Mouse (Mus musculus): Measurements from ENCODE around the gene Zim1.

Gene Zim1

DNA sequence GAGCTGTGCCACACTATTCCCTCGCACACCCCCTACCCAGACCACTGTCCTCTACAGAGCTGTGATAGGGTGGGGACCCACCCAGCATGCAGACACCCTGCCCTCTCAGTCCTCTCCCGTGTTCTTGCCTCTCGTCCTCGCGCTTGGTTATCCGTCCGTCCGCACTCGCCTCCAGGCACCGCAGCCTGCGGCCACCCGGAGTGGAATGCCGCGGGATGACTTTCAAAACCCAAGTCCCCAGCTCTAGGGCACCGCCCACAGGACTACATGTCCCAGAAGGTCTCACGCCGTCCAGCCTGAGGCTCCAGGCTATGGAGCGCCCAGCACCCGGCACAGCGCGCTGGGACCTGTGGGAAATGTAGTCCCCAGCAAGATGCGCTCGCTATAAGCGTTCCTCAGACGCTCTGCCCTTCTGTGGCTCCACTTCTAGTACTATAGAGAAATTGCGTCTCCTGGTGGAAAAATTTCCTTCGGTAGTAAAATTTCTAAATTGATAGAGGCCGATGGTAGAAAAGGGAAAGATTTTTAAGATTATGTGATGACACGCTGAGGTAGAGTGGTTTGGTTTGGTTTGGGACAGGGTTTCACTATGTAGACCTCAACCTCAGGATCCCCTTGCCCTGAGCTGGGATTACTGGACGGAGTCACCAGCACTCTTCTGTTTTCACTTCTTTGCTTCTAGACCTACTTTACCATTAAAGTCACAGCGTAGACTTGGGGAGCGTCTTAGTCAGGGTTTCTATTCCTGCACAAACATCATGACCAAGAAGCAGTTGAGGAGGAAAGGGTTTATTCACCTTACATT lies at the start of gene Zim1:
TSS of gene Zim1 (minus strand) at position 210 of the 805 bp plus-strand sequence.
- peak; percentile 7 for DNase-seq (ENCODE audit: extremely low read depth, insufficient read length, low spot score)

GRCm38 (mm10) chr7:6744281-6744904 lies 48.1 kb upstream of the Zim1 start:
- no peak for DNase-seq (ENCODE audit: extremely low read depth, insufficient read length, low spot score)

GRCm38 (mm10) chr7:6736060-6736459 lies 39.8 kb upstream of the Zim1 start:
- DNase-seq (ENCODE audit: extremely low read depth, insufficient read length, low spot score) = no peak

- DNase-seq (ENCODE audit: extremely low read depth, insufficient read length, low spot score) = no peak
Measured at GRCm38 (mm10) chr7:6731930-6732329, 35.7 kb upstream of the Zim1 start.

GRCm38 (mm10) chr7:6731373-6731772 lies 35.1 kb upstream of the Zim1 start:
- DNase-seq (ENCODE audit: extremely low read depth, insufficient read length, low spot score) = no peak

DNA sequence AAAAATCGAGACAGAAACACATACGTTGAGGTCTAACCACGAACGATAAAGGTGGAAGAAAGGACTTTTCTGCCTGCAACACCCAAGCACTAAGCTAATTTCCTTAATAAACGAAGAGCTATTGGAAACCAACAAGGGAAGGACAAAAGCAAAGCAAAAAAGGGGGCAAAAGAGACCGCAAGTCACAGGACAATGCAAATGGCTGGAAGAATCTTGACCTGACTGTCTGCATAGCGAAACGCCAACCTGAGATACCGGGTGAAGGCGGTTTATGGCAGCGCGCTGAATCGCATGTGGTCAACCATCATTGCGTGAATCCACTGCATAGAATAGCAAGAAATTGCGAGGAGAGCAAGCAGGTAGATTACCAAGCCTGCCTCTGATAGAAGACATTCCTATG lies 34.6 kb upstream of the Zim1 start:
- DNase-seq (ENCODE audit: extremely low read depth, insufficient read length, low spot score) = no peak

DNA sequence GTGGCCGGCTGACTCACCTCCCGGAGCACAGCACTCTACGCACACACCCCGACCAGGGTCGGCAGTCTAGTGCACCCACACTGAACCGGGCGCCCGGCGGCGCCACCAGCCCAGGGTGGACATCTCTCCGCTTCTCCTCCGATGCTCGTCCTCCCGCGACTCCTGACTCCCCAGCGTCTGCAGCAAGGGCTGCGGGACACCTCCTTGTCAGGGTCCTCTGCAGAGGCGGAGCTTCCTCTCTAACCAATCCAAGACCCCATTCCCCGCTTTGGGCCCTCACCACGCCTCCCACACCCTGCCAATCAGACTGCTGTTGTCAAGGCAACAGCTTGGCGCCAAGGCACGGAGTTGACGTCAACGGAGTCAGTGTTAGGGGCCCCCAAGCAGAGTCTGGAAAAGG lies 34.0 kb upstream of the Zim1 start, which contains the start of the genes Peg3 and Usp29:
TSS of gene Peg3 (minus strand) at position 191 of the 400 bp plus-strand sequence.
TSS of gene Usp29 (plus strand) at position 338 of the 400 bp plus-strand sequence.
- no peak for DNase-seq (ENCODE audit: extremely low read depth, insufficient read length, low spot score)

DNA sequence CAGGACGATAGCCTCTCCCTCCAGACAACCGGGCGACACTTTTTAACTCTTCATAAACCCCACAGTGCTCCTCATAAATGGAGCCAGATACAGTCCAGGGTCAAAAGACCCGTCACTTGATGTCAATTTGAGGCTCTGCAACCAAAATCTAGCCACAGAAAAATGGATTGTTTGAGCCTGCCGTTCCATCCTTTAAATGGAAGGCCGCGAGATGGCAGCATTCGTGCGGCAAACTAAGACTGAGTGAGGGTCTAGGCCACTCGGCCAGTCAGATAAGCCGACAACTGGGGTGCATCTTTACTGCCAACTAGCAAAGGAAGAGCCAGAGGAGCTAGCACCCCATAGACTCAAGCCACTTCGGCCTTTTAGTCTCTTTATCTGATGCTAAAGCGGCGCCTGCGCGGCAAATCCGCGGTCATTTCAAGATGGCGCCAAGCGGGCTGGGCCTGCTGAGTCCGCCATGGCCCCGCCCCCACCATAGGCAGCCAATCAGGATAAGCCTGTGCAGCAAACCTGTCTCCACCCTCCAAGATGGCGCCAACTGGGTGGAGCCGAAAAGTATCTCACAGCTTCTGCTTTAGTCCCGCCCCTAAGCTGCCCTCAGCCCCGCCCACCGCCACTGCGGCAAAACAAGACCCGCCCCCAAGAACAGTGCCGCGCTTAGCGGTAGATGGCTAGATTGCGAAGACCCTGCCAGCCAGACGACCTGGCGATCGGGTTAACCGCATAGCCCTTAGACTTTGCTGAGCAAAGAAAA lies 33.0 kb upstream of the Zim1 start:
- no peak for DNase-seq (ENCODE audit: extremely low read depth, insufficient read length, low spot score)

DNA sequence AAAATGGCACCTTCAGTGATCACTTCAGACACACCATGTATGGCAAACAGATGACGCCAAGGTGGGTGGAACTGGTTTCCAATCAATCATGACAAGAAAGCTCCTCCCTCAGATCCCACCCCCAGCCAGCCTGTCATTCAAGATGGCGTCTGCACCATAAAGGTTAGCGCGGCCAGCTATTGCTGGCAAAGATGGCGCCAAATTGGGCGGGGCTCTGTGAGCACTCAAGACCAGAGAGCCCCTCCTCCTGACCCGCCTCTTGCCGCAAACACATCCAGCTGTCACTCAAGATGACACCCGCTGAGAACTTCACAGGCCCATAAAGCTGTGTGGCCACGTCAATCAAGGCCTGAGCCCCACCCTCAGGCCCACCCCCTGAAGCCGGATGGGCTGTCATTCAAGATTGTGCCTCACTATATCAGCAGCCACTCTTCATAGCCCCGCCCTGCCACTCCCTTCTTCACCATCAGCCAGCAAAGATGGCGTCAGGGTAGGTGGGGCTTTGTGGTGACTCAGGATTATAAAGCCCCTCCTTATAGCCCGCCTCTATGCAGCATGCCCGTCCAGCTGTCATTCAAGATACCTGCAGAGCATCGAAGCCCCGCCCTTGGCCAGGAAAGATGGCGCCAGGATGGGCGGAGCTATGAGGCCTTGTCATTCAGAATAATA lies 32.1 kb upstream of the Zim1 start:
- no peak for DNase-seq (ENCODE audit: extremely low read depth, insufficient read length, low spot score)

- no peak for DNase-seq (ENCODE audit: extremely low read depth, insufficient read length, low spot score)
Measured at GRCm38 (mm10) chr7:6727351-6728121, 31.3 kb upstream of the Zim1 start.

DNA sequence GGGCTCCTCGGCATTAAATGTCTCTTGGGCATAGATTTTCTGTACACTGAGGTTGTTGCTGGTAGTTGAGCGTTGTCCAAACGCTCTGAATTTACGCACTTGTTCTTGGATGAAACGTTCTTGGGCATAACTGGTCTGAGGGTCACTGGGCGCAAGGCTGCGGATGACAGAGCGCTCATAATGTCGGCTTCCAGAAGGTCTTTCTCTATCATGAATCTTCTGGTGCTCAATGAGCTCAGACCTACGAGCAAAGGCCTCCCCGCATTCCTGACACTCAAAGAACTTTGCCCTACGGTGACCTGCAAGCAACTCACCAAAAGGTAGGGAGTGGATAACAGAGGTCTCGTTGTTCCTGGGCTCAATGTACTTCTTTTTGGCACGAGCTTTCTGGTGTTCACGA lies 13.1 kb upstream of the Zim1 start:
- DNase-seq (ENCODE audit: extremely low read depth, insufficient read length, low spot score) = no peak

DNA sequence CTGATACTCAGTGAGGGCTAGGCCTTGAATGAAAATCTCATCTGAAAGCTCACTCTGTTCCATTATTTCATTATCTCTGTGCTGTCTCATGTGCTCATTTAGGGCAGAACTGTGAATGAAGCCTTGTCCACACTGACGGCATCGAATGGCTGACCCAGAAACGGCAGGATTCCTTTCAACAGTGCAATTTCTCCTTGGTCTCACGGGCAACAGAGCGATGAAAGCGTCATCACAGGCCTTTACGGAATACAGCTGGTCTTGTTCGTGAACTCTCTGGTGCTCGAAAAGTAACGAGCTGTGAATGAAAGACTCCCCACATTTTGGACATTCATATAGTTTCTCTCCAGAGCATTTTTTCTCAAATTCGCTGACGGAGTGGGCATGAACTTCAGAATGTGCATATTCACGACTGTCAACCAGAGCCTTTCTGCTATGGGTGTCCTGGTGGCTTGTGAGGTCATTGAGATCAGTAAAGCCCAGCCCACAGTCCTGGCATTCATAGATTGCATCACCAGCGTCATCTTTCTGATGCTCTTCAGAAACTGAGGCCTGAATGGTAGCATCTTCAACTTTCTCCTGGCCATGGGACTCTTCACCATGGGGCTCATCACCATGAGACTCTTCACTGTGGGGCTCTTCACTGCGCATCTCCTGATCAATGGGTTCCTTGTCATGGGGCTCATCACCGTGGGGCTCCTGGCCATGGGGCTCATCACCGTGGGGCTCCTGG lies 12.4 kb upstream of the Zim1 start:
- no peak for DNase-seq (ENCODE audit: extremely low read depth, insufficient read length, low spot score)

DNA sequence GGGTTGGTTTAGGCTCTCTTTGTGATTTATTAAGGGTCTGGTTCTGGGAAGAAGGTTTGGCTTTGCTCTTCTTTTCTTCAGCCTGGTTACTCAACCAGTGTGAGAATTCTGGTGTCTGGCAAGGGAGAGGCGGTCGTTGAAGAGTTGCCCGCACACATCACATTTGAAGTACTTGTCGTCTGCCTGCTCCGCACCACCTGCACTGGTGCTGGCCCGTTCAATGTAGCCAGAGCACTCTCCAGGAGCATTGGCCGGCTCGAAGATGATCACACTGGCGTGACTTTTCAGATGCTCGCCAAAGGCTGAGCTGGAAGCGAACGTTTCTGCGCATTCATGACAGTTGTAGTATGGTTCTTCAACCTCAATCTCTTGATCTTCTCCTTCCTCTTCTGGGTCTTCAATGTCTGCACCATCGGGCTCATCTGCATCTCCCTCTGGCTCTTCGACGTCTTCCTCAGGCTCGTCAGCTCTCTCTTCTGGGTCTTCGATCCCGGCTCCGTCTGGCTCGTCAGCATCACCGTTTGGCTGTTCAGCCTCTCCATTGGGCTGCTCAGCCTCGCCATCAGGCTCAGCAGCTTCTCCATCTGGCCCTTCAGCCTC lies 11.3 kb upstream of the Zim1 start:
- no peak for DNase-seq (ENCODE audit: extremely low read depth, insufficient read length, low spot score)

DNA sequence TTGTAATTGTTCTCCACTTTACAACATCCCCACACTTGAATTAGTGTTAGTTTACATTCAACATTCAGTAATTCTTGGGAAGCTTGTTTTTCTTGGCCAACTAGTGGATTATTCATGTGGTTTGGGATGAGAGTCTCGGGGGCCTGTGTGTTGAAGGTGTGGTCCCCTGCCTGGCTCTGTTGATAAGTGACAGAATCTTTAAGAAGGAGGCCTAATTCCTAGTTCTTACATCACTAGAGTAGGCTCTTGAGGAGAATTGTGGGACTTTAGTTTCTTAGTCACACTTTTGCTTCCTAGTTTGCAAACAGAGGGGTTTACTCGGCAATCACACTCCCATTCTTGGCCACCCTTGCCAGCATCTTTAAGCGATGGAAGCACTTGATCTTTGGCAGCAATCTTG lies 3.0 kb upstream of the Zim1 start:
- DNase-seq (ENCODE audit: extremely low read depth, insufficient read length, low spot score) = no peak

GRCm38 (mm10) chr7:6685511-6685910 lies 10.7 kb downstream of the Zim1 start:
- no peak for DNase-seq (ENCODE audit: extremely low read depth, insufficient read length, low spot score)

- DNase-seq (ENCODE audit: extremely low read depth, insufficient read length, low spot score) = no peak
Measured at GRCm38 (mm10) chr7:6666726-6667125, 29.5 kb downstream of the Zim1 start.

- no peak for DNase-seq (ENCODE audit: extremely low read depth, insufficient read length, low spot score)
Measured at GRCm38 (mm10) chr7:6663430-6663829, 32.8 kb downstream of the Zim1 start.

DNA sequence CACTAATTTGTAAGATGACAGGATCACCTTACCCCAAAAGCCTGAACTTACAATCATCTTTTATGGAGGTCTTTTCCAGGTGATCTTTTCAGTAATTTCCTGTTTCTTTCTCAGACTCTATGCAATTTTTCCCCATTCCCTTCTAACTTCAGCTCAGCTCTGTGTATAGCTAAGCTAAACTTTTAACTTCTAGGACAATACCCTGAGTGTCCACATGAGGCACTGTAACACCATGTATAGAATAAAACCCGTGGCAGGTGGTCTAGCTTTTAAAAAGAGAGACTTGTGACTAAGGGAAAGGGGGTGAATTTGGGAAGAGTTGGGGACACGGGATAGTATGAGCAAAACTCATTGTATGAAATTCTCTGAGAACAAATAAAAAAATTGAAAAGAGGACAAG lies 36.6 kb downstream of the Zim1 start:
- DNase-seq (ENCODE audit: extremely low read depth, insufficient read length, low spot score) = no peak

DNA sequence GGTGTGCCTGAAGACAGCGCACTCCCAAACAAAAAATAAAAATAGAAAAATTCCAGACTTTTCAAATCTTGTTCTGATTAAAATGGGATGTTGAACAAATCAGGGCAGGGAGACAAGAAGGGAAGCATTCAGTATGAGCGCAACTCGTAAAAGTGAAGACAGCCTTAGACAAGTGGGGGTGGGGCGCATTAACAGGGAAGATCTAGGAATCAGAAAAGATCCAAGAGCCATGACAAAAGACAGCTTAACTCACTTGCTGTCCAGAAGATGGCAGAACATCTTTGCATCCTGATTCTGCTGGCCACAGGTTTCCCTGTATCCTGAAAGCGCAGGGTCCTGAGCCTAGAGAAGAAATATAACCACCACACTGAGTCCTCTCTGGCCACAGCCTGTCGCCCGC lies 37.6 kb downstream of the Zim1 start:
- no peak for DNase-seq (ENCODE audit: extremely low read depth, insufficient read length, low spot score)
